Mouse (Mus musculus): ENCODE measurements around the gene Cd37. TPM values are rescaled to one million over a fixed set of nuclear protein-coding genes. Genes with fewer than 3 reads are reported as not detected.

The Cd37 gene
- total RNA-seq, 2 experiments from 2014 or later, result 4.0 to 7.4 TPM

Other genes starting within 250 kb of the Cd37 start
- 100 to 1,000 TPM; 128 to 131 TPM for gene Irf3, start 241.5 kb downstream of the Cd37 start, total RNA-seq (2021)
- gene Bcl2l12, start 240.4 kb downstream of the Cd37 start, total RNA-seq (2021), result 10 to 100 TPM; 13.9 to 14.2 TPM
- gene Scaf1, start 222.8 kb downstream of the Cd37 start, total RNA-seq (2021), result 10 to 100 TPM; 75.1 to 85.9 TPM
- gene Rras, start 221.2 kb downstream of the Cd37 start, total RNA-seq (2021), result 100 to 1,000 TPM in 1 of 2 experiments, 10 to 100 TPM in 1; 86.9 to 106 TPM
- 10 to 100 TPM; 30.8 to 45.3 TPM for gene Prr12, start 186.2 kb downstream of the Cd37 start, total RNA-seq (2021)
- 10 to 100 TPM; 44.3 to 46.8 TPM for gene Nosip, start 176.7 kb downstream of the Cd37 start, total RNA-seq (2021)
- gene Prrg2, start 176.4 kb downstream of the Cd37 start, total RNA-seq (2021), result 10 to 100 TPM; 14.9 to 28.3 TPM
- 10 to 100 TPM; 32.0 to 36.4 TPM for gene Rcn3, start 146.9 kb downstream of the Cd37 start, total RNA-seq (2021)
- 100 to 1,000 TPM; 111 to 137 TPM for gene Fcgrt, start 135.3 kb downstream of the Cd37 start, total RNA-seq (2021)
- gene Rps11, start 114.7 kb downstream of the Cd37 start, total RNA-seq (2021), result 1,000 to 10,000 TPM; 1,173 to 1,310 TPM
- gene Rpl13a, start 110.4 kb downstream of the Cd37 start, total RNA-seq (2021), result 1,000 to 10,000 TPM; 1,445 to 1,619 TPM
- gene Gm45713, start 102.9 kb downstream of the Cd37 start, total RNA-seq (2021), result not detected
- gene Flt3l, start 102.7 kb downstream of the Cd37 start, total RNA-seq (2021), result 10 to 100 TPM; 20.6 to 26.8 TPM
- 10 to 100 TPM; 57.3 to 58.6 TPM for gene Pih1d1, start 84.8 kb downstream of the Cd37 start, total RNA-seq (2021)
- gene Aldh16a1, start 84.5 kb downstream of the Cd37 start, total RNA-seq (2021), result 10 to 100 TPM; 58.4 to 68.5 TPM
- under 1 TPM; 0.19 to 0.23 TPM for gene Slc17a7, start 75.2 kb downstream of the Cd37 start, total RNA-seq (2021)
- gene Gfy, start 59.5 kb downstream of the Cd37 start, total RNA-seq (2021), result not detected
- gene Pth2, start 58.1 kb downstream of the Cd37 start, total RNA-seq (2021), result not detected
- under 1 TPM in 1 of 2 experiments, not detected in 1; 0.29 TPM for gene Ccdc155, start 34.2 kb downstream of the Cd37 start, total RNA-seq (2021)
- not detected for gene Dkkl1, start 27.0 kb downstream of the Cd37 start, total RNA-seq (2021)
- gene Tead2, start 23.4 kb downstream of the Cd37 start, total RNA-seq (2021), result 10 to 100 TPM in 1 of 2 experiments, 1 to 10 TPM in 1; 8.5 to 11.7 TPM
- gene Slc6a16, start 2.0 kb upstream of the Cd37 start, total RNA-seq (2021), result not detected
- under 1 TPM in 1 of 2 experiments, not detected in 1; 0.19 TPM for gene Slc6a21, start 38.4 kb upstream of the Cd37 start, total RNA-seq (2021)
- gene Trpm4, start 94.7 kb upstream of the Cd37 start, total RNA-seq (2021), result 10 to 100 TPM in 1 of 2 experiments, 1 to 10 TPM in 1; 7.8 to 11.0 TPM
- under 1 TPM; 0.17 to 0.83 TPM for gene Hrc, start 96.2 kb upstream of the Cd37 start, total RNA-seq (2021)
- gene Ppfia3, start 127.9 kb upstream of the Cd37 start, total RNA-seq (2021), result 1 to 10 TPM; 1.7 to 3.2 TPM
- gene Lin7b, start 131.5 kb upstream of the Cd37 start, total RNA-seq (2021), result 1 to 10 TPM; 1.3 to 1.7 TPM
- 100 to 1,000 TPM; 262 to 325 TPM for gene Snrnp70, start 156.6 kb upstream of the Cd37 start, total RNA-seq (2021)
- not detected for gene Kcna7, start 166.5 kb upstream of the Cd37 start, total RNA-seq (2021)
- gene Ntf5, start 174.6 kb upstream of the Cd37 start, total RNA-seq (2021), result under 1 TPM; 0.17 to 0.45 TPM
- gene Lhb, start 181.7 kb upstream of the Cd37 start, total RNA-seq (2021), result not detected
- 10 to 100 TPM; 40.4 to 61.6 TPM for gene Gys1, start 195.7 kb upstream of the Cd37 start, total RNA-seq (2021)
- 10 to 100 TPM; 41.9 to 43.3 TPM for gene Ruvbl2, start 199.0 kb upstream of the Cd37 start, total RNA-seq (2021)
- 1,000 to 10,000 TPM; 1,437 to 1,911 TPM for gene Ftl1, start 220.8 kb upstream of the Cd37 start, total RNA-seq (2021)
- gene Bax, start 227.8 kb upstream of the Cd37 start, total RNA-seq (2021), result 10 to 100 TPM; 58.2 to 64.3 TPM
- gene Tulp2, start 242.8 kb upstream of the Cd37 start, total RNA-seq (2021), result 1 to 10 TPM in 1 of 2 experiments, under 1 TPM in 1; 0.66 to 2.6 TPM
- gene Gm45808, start 247.7 kb upstream of the Cd37 start, total RNA-seq (2021), result 10 to 100 TPM; 42.8 to 43.4 TPM
- gene Dhdh, start 249.7 kb upstream of the Cd37 start, total RNA-seq (2021), result 10 to 100 TPM; 73.2 to 77.2 TPM

All from adrenal gland, adult 18-20 months (tissue).